Mouse (Mus musculus): ENCODE measurements around the gene Pank4.

Gene Pank4

DNA sequence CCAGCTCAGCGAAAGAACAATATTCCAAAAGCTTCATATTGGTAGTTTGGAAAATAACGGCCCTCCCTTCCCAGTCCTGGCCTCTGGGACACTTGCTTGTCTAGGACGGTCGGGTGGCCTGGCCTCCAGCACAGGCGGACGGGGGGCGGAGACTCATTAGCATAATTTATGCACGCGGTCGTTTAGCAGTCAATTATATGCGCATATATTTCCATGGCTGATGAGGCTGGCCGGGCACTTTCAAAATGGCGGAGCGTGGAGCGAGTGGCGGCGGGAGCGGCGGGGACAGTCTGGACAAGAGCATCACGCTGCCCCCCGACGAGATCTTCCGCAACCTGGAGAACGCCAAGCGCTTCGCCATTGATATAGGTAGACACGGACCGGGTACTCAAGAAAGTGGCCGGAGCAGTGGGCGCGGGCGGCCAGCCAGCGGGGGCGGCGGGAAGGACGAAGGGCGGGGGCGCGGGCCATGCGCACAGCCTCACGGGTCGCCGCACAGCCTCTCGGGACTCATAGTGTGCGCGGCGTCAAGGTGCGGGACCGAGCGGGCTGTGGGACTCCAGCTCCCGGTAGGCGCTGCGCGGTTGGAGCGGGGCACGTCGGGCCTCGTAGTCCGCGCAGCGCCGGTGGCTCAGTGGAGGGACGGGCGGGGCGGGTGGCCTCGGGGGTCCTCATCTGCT is at the start of gene Pank4:
Pank4 (plus strand) TSS at position 223 of the 680 bp plus-strand sequence.
- DNase-seq (ENCODE audit: low read depth, low spot score), result peak; percentile 83

DNA sequence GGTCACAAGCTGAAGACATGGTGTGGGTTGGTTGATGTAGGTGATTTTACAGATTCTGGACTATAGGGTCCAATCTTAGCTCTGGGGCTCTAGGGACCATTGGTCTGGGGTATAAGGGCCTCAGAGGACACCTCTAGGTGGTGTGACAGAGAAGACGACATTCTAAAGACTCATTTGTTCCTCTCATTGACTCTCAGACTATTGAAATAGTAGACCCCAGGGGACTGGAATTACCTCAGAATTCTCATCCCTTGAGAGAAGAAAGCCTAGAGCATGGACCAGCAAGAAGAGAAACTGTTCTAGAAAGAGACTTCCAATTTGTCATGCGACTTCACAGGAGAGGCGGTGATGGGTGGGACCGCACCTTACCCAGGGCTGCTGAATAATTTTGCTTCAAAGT is 49.7 kb upstream of the Pank4 start:
- DNase-seq (ENCODE audit: low read depth, low spot score), result no peak

DNA sequence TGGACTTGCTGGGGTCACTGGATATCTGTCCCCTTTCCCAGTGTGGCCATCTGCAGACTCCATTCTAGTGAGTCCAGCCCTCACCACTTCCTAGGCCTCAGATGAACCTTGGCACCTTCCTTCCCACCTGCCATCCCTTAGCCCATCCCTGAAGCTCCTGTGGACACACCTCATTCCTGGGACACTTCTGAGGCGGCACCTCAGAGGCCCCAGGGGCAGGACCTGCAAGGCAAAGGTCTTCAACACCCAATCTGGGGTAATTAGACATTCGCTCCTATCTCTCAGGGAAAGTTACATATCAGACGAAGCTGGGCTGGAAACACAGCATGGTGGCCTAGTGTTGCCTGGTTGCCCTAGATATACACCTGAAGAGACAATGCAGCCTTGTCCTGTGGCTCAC is 49.2 kb upstream of the Pank4 start:
- no peak for DNase-seq (ENCODE audit: low read depth, low spot score)

DNA sequence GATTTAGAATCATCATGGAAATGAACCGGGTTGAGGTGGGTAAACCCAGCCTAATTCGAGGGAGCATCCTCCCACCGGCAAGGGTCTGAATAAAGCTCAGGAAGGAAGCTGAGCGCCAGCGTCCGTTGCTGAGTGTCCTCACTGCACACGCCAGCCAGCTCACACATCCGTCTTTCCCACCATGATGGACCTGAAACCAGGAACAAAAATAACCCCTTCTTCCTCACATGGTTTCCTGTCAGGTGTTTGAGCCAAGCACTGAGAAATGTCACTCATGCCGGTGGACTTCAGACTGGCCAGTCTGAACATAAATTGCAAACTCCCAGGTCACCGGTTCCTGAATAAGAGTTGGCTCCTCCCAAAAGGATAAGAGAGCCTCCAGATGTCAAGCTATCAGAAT is 48.6 kb upstream of the Pank4 start:
- DNase-seq (ENCODE audit: low read depth, low spot score), result no peak

DNA sequence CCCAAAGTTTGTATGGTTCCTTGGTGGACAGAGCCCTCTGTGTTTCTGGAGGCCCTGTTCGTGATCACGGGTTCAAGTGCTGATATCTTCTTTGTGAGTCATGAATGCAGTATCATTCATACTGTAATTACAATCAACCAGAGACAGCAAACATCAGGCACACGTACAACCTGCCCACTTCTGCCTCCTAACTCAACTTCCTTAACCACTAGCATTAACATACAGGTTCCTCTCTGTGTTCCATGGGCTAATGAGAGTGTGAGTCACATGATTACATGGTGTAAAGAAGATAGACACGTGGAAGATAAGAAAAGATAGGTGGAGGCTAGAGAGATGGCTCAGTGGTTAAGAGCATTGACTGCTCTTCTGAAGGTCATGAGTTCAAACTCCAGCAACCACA is 47.3 kb upstream of the Pank4 start:
- DNase-seq (ENCODE audit: low read depth, low spot score), result no peak

DNA sequence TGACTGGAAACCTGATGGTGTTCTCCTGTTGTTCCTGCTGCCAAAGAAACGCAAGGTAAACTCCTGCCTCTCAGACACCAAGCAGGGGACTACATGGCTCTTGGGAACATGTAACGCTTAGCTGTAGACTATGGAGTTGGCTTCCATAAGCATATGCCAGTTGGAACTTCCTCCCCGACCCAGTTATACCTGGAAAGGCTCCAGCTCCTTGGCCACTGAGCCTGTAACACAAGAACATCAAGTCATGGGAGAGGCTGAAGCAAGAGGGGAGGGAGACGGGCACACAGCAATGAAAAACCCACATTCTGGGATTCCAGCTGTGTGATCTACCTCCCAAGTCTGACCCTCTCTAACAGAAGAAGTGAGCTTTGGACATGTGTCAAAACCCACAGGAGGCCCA is 41.6 kb upstream of the Pank4 start:
- no peak for DNase-seq (ENCODE audit: low read depth, low spot score)

DNA sequence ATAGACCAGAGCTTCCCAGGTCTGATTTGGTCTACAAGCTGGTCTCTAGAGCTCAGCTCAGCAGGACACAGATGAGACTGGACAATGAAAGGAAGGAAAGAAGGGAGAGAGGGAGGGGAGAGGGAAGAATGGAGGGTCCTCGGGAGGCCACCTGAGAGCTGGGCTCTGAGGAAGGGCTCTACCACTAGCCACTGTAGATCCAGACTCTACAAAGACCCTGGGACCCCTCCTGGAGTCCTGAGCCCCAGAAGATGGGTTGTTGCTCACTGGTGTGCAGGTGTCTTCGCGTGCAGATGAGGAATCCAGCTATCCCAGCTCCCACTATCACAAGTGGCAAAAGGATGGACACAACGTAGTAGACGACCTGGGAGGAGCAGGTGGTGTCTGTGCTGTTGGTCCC is 41.0 kb upstream of the Pank4 start:
- no peak for DNase-seq (ENCODE audit: low read depth, low spot score)

DNA sequence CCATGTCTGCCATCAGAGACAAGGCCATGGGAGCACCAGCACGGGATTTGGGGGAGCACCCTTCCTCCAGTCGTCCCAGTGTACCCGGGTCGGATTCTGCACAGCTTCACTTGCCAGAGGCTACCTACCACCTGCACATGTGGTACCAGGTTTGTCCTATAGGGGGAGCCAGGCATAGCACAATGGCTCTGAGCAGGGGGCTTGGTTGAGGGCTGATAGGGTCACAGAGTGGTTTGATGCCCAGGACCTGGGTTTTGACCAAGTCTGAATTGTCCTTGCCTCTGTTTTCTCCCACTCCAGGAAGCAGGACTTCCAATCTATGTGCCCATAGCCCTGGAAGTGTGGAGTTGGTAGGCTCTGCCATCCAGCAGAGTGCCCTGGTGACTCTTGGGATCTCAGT is 38.5 kb upstream of the Pank4 start:
- no peak for DNase-seq (ENCODE audit: low read depth, low spot score)

DNA sequence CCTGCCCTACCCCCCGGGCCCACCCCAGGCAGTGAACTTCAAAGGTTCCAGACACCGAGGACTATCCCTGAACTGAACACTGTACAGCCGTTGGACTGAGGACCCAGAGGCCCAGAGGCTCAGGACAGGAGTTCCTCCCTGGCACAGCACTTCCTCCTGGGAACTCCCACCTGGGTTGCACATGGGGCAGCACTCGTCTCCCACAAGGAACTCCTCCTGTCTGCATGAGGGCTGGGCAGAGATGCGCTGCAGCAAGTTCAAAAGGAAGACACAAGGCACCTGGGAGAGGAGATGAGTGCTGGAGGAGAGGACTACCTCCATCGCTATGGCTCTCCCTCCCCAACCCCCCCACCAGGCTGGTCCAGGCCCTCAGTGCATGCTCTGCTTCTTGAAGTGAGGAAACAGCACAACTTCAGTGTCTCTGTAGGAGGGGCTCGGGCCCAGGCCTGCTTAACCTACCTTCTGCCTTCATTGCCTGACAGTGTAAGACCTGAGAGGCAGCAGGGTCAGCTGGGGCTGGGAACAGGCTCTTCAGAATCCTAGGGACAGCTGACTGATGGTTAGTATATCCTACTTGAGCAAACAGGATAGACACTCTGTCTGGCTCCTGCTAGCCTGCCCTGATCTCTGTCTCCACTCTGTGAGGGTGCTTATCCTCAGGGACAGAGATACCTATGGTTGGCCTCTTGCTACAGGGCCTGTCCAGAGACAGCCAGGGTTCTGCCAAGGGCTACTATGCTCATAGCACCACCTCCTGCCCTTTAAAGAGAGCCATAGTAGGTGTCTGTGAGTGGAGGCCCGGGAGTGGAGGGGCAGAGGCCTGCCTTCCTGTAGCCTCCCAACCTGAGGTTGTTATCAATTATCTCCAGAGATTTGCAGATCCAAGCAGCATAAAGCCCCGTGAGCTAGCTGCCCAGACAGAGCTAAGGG is 36.7 kb upstream of the Pank4 start:
- DNase-seq (ENCODE audit: low read depth, low spot score), result no peak

DNA sequence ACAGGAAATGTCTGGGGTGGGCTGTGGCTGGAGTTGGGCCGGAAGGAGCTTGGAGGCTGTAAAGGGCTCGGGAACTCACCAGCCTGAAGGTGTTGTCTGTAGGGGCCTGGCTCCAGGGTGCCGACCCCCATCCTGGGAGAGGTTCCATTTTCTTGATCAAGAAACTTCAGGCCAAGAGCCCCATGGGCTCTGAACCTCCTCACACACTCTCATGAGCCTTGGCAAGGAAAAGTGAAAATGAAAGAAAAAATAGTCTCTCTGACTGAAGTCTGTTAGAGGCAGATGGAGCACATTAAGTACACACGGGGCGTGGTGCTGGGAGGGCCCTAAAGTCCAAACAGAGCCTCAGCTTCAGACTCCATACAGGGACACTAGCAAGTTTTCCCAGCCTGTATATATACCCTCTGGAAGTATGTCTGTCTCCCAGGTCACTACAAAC is 36.0 kb upstream of the Pank4 start:
- DNase-seq (ENCODE audit: low read depth, low spot score), result no peak

DNA sequence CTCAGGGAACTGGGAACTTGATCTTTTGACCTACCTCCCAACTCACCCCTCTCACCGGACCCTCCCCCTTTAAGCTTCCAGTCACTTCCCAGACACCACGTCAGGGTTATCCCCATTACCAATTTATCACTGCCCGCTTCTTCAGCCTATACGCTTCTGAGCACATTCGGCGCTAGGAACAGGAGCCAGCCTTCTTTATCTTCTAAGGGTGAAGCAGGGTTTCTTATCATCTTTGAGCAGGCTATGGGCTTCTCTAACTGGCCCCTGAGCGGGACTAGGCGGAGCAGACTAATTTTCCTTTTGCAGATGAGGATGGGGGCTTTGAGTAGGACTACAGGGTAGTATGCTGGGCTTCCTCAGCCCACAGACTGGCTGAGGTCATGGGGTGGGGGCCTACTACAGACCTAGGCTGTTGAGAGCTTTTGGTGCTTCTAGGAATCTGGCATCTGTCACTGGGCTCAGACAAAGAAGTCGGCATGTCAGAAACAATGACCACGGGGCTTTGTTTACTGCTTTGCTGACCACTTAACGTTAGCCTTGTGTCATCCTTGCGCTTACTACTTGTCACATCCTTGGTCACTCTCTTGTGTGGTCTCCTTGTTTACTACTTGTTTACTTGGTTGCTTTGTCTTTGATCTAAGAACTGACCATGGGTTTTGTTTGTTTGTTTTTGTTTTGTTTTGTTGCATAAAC is 35.4 kb upstream of the Pank4 start, which contains the start of gene Tnfrsf14:
Tnfrsf14 (minus strand) TSS at position 169 of the 693 bp plus-strand sequence.
- DNase-seq (ENCODE audit: low read depth, low spot score), result no peak

DNA sequence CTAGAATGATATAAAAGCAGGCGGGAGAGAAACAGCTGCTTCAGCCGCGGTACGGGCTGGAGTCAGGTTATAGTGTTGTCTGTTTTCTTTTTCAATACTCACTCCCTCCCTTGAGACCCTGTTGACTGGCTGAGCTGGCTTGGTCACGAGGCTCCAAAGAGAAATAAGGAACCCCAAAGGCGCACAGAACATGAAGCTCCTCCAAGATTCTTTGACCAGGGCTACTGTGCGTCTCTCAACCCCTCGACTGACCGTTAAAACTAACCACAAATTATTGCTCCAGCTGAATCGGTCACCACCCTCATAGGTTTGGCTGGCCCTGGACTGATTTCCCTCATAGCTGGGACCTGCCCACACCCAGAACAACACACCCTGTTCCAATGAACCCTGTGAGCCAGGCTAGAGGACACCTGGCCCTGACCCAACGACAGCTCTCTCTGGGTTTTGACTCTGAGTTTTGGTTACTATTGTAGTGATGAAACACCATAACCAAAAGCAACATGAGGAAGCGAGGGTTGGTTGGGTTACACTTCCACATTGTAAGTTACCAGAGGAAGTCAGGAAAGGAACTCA is 34.7 kb upstream of the Pank4 start:
- no peak for DNase-seq (ENCODE audit: low read depth, low spot score)

DNA sequence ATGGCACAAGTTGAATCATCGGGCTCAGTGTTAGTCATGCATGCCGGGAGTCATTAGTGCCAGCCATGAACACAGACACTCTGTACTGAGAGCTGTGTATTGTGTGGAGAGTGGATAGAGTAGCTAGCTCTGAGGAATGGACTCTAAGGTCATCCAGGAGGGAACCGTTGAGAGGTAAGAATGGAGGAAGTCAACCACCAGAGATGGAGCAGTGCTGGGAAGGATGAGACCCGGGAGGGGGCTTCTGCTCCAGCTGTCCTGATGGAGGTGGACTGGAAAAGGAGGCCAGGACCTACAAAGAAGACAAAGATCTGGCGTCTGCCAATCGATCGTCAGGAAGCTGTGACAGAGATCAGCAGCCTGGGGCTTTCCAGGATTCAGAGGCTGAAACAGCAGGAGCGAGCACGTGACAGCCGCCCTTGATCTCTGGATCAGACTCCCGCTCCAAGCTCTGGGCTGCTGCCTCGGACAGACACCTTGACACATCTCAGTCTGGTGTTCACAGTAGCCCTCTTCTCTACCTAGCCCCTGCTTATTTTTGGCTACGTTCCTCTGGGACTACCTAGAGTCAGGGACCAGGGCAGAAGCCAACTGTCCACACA is 30.5 kb upstream of the Pank4 start:
- no peak for DNase-seq (ENCODE audit: low read depth, low spot score)

DNA sequence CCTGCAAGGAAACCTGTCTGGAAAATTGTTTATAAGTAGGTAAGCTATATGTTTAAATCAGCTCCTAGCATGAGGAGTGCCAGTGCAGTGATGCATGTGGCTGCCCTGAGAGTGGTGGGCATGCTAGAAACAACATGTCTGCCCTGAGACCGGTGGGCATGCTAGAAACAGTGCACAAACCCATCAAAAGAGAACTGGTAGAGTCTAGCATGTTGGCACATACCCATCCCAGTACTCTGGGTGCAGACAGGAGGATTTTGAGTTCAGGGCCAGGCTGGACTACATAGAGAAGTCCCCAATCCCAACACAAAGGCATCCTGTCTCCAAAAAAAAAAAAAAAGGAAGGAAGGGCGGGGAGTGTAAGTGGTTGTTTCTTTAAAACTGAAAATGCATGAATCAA is 29.1 kb upstream of the Pank4 start:
- DNase-seq (ENCODE audit: low read depth, low spot score), result no peak

DNA sequence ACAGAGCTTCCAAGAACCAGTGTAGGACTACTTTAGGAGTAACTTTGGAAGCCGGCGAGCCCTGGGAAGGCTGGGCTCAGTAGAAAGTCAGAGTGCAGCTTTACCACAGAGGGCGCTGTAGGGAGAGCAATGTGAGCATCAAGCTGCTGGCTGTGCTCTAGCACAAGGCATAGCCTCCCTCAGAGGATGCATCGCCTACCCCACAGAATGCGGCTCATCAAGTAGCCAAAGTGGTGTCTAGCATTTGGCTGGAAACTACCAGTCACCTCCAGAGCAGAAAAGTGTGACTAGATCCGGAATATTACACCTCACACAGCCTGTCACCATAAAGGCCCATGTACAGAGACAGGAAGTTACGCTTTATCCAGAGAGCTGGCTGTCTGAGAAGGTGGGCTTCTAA is 28.1 kb upstream of the Pank4 start:
- DNase-seq (ENCODE audit: low read depth, low spot score), result no peak

DNA sequence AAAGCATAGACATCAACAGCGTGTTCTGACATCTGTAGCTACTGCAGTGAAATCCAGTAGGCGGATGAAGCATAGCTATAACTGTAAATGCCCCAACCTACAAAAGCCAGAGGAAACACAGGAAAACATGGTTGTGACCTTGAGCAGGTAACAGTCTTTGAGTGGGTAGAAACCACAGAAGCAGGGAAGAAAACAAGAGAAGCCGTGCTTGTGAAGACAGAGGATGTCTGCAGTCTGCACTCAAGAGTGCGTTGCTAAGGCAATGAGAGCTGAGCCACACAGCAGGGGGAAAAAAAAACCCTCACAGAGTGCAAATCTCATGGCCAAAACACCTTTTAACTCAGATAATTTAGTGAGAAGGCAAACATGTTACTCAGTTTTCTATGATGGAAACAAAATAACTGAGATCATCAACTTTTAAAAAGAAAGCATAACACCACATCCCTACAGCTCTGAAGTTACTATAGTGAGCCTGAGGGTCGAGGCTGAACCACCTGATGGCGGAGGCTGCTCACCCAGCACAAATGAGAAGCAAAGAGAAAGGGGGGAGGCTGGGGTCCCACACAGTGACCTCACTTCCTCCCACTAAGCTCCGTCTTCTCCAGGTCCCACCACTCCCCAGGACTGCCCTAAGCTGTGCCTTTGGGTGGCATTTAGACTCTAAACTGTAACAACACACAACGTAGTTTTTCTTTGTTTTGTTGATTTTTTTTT is 27.2 kb upstream of the Pank4 start:
- no peak for DNase-seq (ENCODE audit: low read depth, low spot score)

DNA sequence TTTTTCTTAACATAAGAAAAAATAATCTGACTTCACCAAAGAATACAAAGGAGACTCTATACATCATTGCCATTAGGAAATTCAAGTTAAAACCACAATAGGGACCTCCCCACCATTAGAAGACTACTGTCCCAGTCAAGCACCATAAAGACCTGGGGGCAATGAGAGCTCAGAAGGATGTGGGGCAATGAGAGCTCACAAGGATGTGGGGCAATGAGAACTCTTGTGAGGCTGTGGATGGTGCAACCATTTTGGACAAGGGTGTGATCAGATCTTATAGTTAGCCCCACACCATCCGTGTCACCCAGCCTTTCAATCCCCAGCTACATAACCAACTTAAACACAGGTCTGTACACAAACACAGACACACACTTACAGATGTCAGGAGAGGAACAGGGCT is 26.2 kb upstream of the Pank4 start:
- no peak for DNase-seq (ENCODE audit: low read depth, low spot score)

DNA sequence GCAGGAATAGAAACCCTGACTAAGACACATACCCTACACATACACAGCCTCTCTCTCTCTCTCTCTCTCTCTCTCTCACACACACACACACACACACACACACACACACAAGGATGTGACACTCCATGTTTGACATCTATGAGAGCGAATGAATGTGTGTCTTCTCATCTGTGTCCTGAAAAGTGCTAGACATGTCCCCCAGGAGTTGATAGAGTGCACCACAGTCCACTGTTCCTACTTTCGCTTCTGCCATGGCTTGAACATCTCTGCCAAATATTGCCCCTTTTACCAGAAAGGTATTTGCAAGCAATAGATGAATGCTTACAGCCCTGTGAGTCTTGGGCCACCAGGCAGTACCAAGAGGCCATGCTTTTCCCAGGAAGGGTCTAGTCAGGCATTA is 23.8 kb upstream of the Pank4 start:
- DNase-seq (ENCODE audit: low read depth, low spot score), result no peak

DNA sequence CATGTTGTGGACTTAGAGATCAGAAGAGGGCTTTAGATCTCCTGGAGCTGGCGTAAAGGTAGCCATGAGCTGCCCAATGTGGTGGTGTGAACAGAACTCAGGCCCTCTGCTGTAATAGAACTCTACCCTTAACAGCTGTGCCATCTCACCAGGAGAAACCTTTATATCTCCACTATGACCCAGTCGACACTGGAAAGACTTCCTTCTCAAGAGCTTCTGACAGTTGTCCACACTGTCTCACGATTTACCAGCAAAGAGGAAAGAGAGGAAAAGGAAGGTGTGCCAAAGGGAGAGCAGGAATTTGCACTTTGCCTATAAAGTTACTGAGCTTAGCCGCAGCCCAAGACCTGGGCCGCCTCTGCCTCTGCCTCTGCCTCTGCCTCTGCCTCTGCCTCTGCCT is 22.1 kb upstream of the Pank4 start:
- no peak for DNase-seq (ENCODE audit: low read depth, low spot score)

DNA sequence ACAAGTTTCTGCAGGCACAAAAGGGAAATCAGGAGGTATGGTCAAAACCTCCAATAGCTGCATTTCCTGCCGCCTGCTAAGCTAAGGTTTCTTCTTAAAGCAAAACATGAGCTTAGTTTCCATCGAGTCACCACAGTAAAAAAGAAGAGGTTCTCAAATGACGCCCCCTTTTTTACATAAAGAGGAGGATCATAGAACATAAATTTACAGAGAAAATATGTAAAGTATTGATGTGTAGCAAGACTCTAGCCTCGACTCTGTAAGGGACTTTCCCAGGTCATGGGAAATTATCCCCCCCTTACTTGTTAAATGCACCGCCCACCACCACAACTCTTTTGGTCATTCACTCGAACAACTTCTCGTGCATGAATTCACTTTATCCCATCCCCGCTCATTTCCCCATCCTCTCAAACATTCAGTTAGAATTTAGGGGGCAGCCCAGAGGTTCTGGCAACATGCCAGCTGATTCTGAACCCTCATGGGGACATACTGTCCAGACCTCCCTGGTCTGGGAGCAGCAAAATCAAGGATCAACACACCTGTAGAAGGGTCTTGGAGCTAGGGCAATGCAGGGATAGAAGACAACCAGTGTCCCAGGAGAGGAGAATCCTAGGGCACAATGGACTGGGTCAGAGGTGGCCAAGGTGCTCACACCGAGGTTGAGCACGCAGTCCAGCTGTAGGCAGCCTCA is 21.1 kb upstream of the Pank4 start:
- DNase-seq (ENCODE audit: low read depth, low spot score), result no peak

All from forelimb bud, embryonic 11.5 days (tissue).